Mouse (Mus musculus) testis, postnatal 14 days (tissue): ENCODE results near the gene Cdkal1.

Experiments
- DNase-seq: peaks from one replicate; pipeline ENCODE4 v3.0.0; 2021; ENCODE audit warnings: low spot score

Cdkal1 gene

GRCm38 (mm10) chr13:29403217-29403616, 452.3 kb downstream of the Cdkal1 start:
- no peak for DNase-seq

- no peak for DNase-seq
Measured at GRCm38 (mm10) chr13:29402526-29403040, 452.9 kb downstream of the Cdkal1 start.

- no peak for DNase-seq
Measured at GRCm38 (mm10) chr13:29399908-29400307, 455.6 kb downstream of the Cdkal1 start.

- DNase-seq, result no peak
Measured at GRCm38 (mm10) chr13:29398456-29398855, 457.0 kb downstream of the Cdkal1 start.

GRCm38 (mm10) chr13:29395694-29396093, 459.8 kb downstream of the Cdkal1 start:
- no peak for DNase-seq

- DNase-seq, result no peak
Measured at GRCm38 (mm10) chr13:29390025-29390424, 465.4 kb downstream of the Cdkal1 start.

- DNase-seq, result no peak
Measured at GRCm38 (mm10) chr13:29388918-29389317, 466.6 kb downstream of the Cdkal1 start.

- no peak for DNase-seq
Measured at GRCm38 (mm10) chr13:29377572-29377971, 477.9 kb downstream of the Cdkal1 start.

- no peak for DNase-seq
Measured at GRCm38 (mm10) chr13:29371916-29372315, 483.6 kb downstream of the Cdkal1 start.

- DNase-seq, result no peak
Measured at GRCm38 (mm10) chr13:29371466-29371771, 484.1 kb downstream of the Cdkal1 start.

GRCm38 (mm10) chr13:29370731-29371465, 484.6 kb downstream of the Cdkal1 start:
- no peak for DNase-seq

GRCm38 (mm10) chr13:29368806-29369205, 486.7 kb downstream of the Cdkal1 start:
- DNase-seq, result no peak

- DNase-seq, result no peak
Measured at GRCm38 (mm10) chr13:29364901-29365625, 490.4 kb downstream of the Cdkal1 start.

GRCm38 (mm10) chr13:29364009-29364408, 491.5 kb downstream of the Cdkal1 start:
- DNase-seq, result no peak

GRCm38 (mm10) chr13:29361842-29362241, 493.6 kb downstream of the Cdkal1 start:
- peak; percentile 31 for DNase-seq

GRCm38 (mm10) chr13:29360899-29361298, 494.6 kb downstream of the Cdkal1 start:
- no peak for DNase-seq

- DNase-seq, result no peak
Measured at GRCm38 (mm10) chr13:29359341-29359740, 496.1 kb downstream of the Cdkal1 start.

- DNase-seq, result no peak
Measured at GRCm38 (mm10) chr13:29357483-29357882, 498.0 kb downstream of the Cdkal1 start.

GRCm38 (mm10) chr13:29356158-29356485, 499.4 kb downstream of the Cdkal1 start:
- no peak for DNase-seq

GRCm38 (mm10) chr13:29355484-29356157, 499.9 kb downstream of the Cdkal1 start:
- no peak for DNase-seq

- no peak for DNase-seq
Measured at GRCm38 (mm10) chr13:29354943-29355342, 500.5 kb downstream of the Cdkal1 start.

GRCm38 (mm10) chr13:29353888-29354415, 501.5 kb downstream of the Cdkal1 start:
- DNase-seq, result no peak
